Mouse (Mus musculus): ENCODE measurements around the gene Vps37b. TPM values are rescaled to one million over a fixed set of nuclear protein-coding genes. Genes with fewer than 3 reads are reported as not detected.

Gene Vps37b
- polyA plus RNA-seq, 2 experiments: 29.3 to 44.2 TPM

DNA sequence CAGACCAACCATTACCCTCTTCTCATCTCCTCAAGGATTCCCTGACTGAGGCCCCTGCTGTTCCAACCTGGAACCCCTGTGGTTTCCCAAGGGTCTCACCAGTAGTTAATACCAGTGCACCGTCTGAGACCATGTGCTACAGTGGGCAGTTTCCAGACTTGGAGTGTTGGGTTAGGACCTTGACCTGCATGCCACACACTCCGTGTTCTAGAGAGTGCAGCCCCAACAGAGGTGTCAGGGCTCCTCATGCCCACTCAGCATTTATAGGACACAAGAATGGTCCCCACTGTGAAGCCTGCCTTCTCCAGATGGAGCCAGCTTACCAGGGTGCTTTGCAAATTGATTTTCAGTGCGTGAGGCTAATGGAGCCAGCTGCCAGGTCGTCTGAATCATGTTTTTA lies 28.7 kb downstream of the Vps37b start:
- H3K27ac ChIP-seq (replicated peaks; ENCODE audit: low read depth, low read length): peak overlapping the region; percentile 33; the same call in 1 of the 2 replicates

GRCm38 (mm10) chr5:124002876-124003275 lies 29.2 kb downstream of the Vps37b start:
- Histone ChIP-seq H3K9ac (ENCODE audit: low read depth, low read length, severe bottlenecking) (no peak overlapping the region), H3K36me3 (ENCODE audit: control insufficient read depth, insufficient read depth, low read length) (peaks cover 37% of the 10 kb centered on the region), H3K4me3 (replicated peaks; ENCODE audit: low read length) (no peak overlapping the region), H3K4me1 (ENCODE audit: control insufficient read depth, insufficient read depth, low read length) (no peaks in the 10 kb centered on the region), H3K9me3 (ENCODE audit: control insufficient read depth, low read length) (no peaks in the 10 kb centered on the region), H3K27ac (replicated peaks; ENCODE audit: low read depth, low read length) (peak overlapping the region; percentile 33; the same call in 1 of the 2 replicates), H3K27me3 (ENCODE audit: control insufficient read depth, insufficient read depth, low read length) (no peaks in the 10 kb centered on the region), H3K4me2 (replicated peaks; ENCODE audit: low read depth, low read length, severe bottlenecking) (no peak overlapping the region)
- no peak for DNase-seq (ENCODE audit: low spot score)
- no peak for TF ChIP-seq POLR2A (IDR thresholded peaks at IDR 0.05; ENCODE audit: borderline replicate concordance, extremely low read depth, insufficient read depth, insufficient read length)
- WGBS: 50% methylated on average over 2 of the region's 2 CpGs
- ATAC-seq (ENCODE audit: low FRiP score, low read depth): no peak

More for the DNA sequence above, 28.7 kb downstream of the Vps37b start:
- ATAC-seq (ENCODE audit: low FRiP score, low read depth) (no peak), DNase-seq (ENCODE audit: low spot score) (no peak)
- H3K27me3 ChIP-seq (ENCODE audit: control insufficient read depth, insufficient read depth, low read length): no peaks in the 10 kb centered on the region
- H3K4me2 ChIP-seq (replicated peaks; ENCODE audit: low read depth, low read length, severe bottlenecking): no peak overlapping the region
- H3K4me3 ChIP-seq (replicated peaks; ENCODE audit: low read length): no peak overlapping the region
- WGBS: 70% methylated on average over 4 of the region's 4 CpGs
- TF ChIP-seq POLR2A (IDR thresholded peaks at IDR 0.05; ENCODE audit: borderline replicate concordance, extremely low read depth, insufficient read depth, insufficient read length): no peak
- H3K9ac ChIP-seq (ENCODE audit: low read depth, low read length, severe bottlenecking): no peak overlapping the region
- peaks cover 42% of the 10 kb centered on the region for H3K36me3 ChIP-seq (ENCODE audit: control insufficient read depth, insufficient read depth, low read length)
- H3K4me1 ChIP-seq (ENCODE audit: control insufficient read depth, insufficient read depth, low read length): no peaks in the 10 kb centered on the region
- no peaks in the 10 kb centered on the region for H3K9me3 ChIP-seq (ENCODE audit: control insufficient read depth, low read length)

GRCm38 (mm10) chr5:124001274-124001673 lies 30.8 kb downstream of the Vps37b start:
- H3K36me3 ChIP-seq (ENCODE audit: control insufficient read depth, insufficient read depth, low read length): peaks cover 28% of the 10 kb centered on the region
- no peak for ATAC-seq (ENCODE audit: low FRiP score, low read depth)
- 68% methylated on average over 9 of the region's 9 CpGs for WGBS

GRCm38 (mm10) chr5:124000824-124001223 lies 31.2 kb downstream of the Vps37b start:
- H3K27me3 ChIP-seq (ENCODE audit: control insufficient read depth, insufficient read depth, low read length): no peaks in the 10 kb centered on the region
- no peak overlapping the region for H3K4me3 ChIP-seq (replicated peaks; ENCODE audit: low read length)
- H3K9ac ChIP-seq (ENCODE audit: low read depth, low read length, severe bottlenecking): no peak overlapping the region
- ATAC-seq (ENCODE audit: low FRiP score, low read depth): peak; percentile 67
- no peaks in the 10 kb centered on the region for H3K4me1 ChIP-seq (ENCODE audit: control insufficient read depth, insufficient read depth, low read length)
- H3K27ac ChIP-seq (replicated peaks; ENCODE audit: low read depth, low read length): no peak overlapping the region
- no peaks in the 10 kb centered on the region for H3K9me3 ChIP-seq (ENCODE audit: control insufficient read depth, low read length)
- H3K4me2 ChIP-seq (replicated peaks; ENCODE audit: low read depth, low read length, severe bottlenecking): no peak overlapping the region
- DNase-seq (ENCODE audit: low spot score): peak; percentile 84
- no peak for TF ChIP-seq POLR2A (IDR thresholded peaks at IDR 0.05; ENCODE audit: borderline replicate concordance, extremely low read depth, insufficient read depth, insufficient read length)
- H3K36me3 ChIP-seq (ENCODE audit: control insufficient read depth, insufficient read depth, low read length): peaks cover 23% of the 10 kb centered on the region
- 18% methylated on average over 7 of the region's 7 CpGs for WGBS

More at GRCm38 (mm10) chr5:124001274-124001673, 30.8 kb downstream of the Vps37b start:
- H3K4me3 ChIP-seq (replicated peaks; ENCODE audit: low read length): no peak overlapping the region
- DNase-seq (ENCODE audit: low spot score): no peak
- H3K27ac ChIP-seq (replicated peaks; ENCODE audit: low read depth, low read length): no peak overlapping the region
- no peaks in the 10 kb centered on the region for H3K27me3 ChIP-seq (ENCODE audit: control insufficient read depth, insufficient read depth, low read length)
- no peak overlapping the region for H3K9ac ChIP-seq (ENCODE audit: low read depth, low read length, severe bottlenecking)
- no peak overlapping the region for H3K4me2 ChIP-seq (replicated peaks; ENCODE audit: low read depth, low read length, severe bottlenecking)
- TF ChIP-seq POLR2A (IDR thresholded peaks at IDR 0.05; ENCODE audit: borderline replicate concordance, extremely low read depth, insufficient read depth, insufficient read length): no peak
- no peaks in the 10 kb centered on the region for H3K9me3 ChIP-seq (ENCODE audit: control insufficient read depth, low read length)
- no peaks in the 10 kb centered on the region for H3K4me1 ChIP-seq (ENCODE audit: control insufficient read depth, insufficient read depth, low read length)

GRCm38 (mm10) chr5:123998370-123998769 lies 33.7 kb downstream of the Vps37b start:
- Histone ChIP-seq H3K9ac (ENCODE audit: low read depth, low read length, severe bottlenecking) (no peak overlapping the region), H3K4me2 (replicated peaks; ENCODE audit: low read depth, low read length, severe bottlenecking) (no peak overlapping the region), H3K27ac (replicated peaks; ENCODE audit: low read depth, low read length) (no peak overlapping the region), H3K4me1 (ENCODE audit: control insufficient read depth, insufficient read depth, low read length) (no peaks in the 10 kb centered on the region), H3K4me3 (replicated peaks; ENCODE audit: low read length) (no peak overlapping the region), H3K9me3 (ENCODE audit: control insufficient read depth, low read length) (no peaks in the 10 kb centered on the region), H3K27me3 (ENCODE audit: control insufficient read depth, insufficient read depth, low read length) (no peaks in the 10 kb centered on the region), H3K36me3 (ENCODE audit: control insufficient read depth, insufficient read depth, low read length) (peaks cover 6% of the 10 kb centered on the region)
- 82% methylated on average over 10 of the region's 10 CpGs for WGBS
- no peak for DNase-seq (ENCODE audit: low spot score)
- ATAC-seq (ENCODE audit: low FRiP score, low read depth): no peak
- TF ChIP-seq POLR2A (IDR thresholded peaks at IDR 0.05; ENCODE audit: borderline replicate concordance, extremely low read depth, insufficient read depth, insufficient read length): no peak

GRCm38 (mm10) chr5:123997811-123998210 lies 34.3 kb downstream of the Vps37b start:
- Histone ChIP-seq H3K9ac (ENCODE audit: low read depth, low read length, severe bottlenecking) (no peak overlapping the region), H3K4me2 (replicated peaks; ENCODE audit: low read depth, low read length, severe bottlenecking) (no peak overlapping the region), H3K4me3 (replicated peaks; ENCODE audit: low read length) (no peak overlapping the region), H3K4me1 (ENCODE audit: control insufficient read depth, insufficient read depth, low read length) (no peaks in the 10 kb centered on the region), H3K27me3 (ENCODE audit: control insufficient read depth, insufficient read depth, low read length) (no peaks in the 10 kb centered on the region), H3K27ac (replicated peaks; ENCODE audit: low read depth, low read length) (no peak overlapping the region), H3K36me3 (ENCODE audit: control insufficient read depth, insufficient read depth, low read length) (peaks cover 6% of the 10 kb centered on the region), H3K9me3 (ENCODE audit: control insufficient read depth, low read length) (no peaks in the 10 kb centered on the region)
- 83% methylated on average over 15 of the region's 16 CpGs for WGBS
- no peak for ATAC-seq (ENCODE audit: low FRiP score, low read depth)
- no peak for TF ChIP-seq POLR2A (IDR thresholded peaks at IDR 0.05; ENCODE audit: borderline replicate concordance, extremely low read depth, insufficient read depth, insufficient read length)
- DNase-seq (ENCODE audit: low spot score): no peak
